Mouse (Mus musculus): ENCODE data around the gene D630036H23Rik. TPM values are rescaled to one million over a fixed set of nuclear protein-coding genes. Genes with fewer than 3 reads are reported as not detected.
"Not testable (repeated sequence)": the region's sequence is repeated elsewhere in the genome, so short reads cannot be mapped to it uniquely, and the experiment has no call there.

Gene D630036H23Rik
- total and polyA plus RNA-seq, 2 experiments from 2014 or later = 2.4 to 2.9 TPM

- peaks cover 3% of the 10 kb centered on the region; the same call in 1 of the 2 replicates for H3K4me1 ChIP-seq (ENCODE audit: insufficient read depth)
- H3K27ac ChIP-seq (ENCODE audit: low read depth, low read length) = no peak overlapping the region
- H3K9ac ChIP-seq = no peak overlapping the region
- ATAC-seq (no peak), DNase-seq (no peak)
- H3K4me2 ChIP-seq (ENCODE audit: low read depth) = no peak overlapping the region
- no peak for TF ChIP-seq CTCF (IDR thresholded peaks at IDR 0.05; ENCODE audit: low read depth)
- no peaks in the 10 kb centered on the region for H3K27me3 ChIP-seq (ENCODE audit: insufficient read depth, low read length)
- H3K36me3 ChIP-seq (ENCODE audit: insufficient read depth) = no peaks in the 10 kb centered on the region
- WGBS = 61% methylated on average over 6 of the region's 6 CpGs
- H3K9me3 ChIP-seq (ENCODE audit: low read length) = no peaks in the 10 kb centered on the region
- H3K4me3 ChIP-seq (ENCODE audit: low read depth, low read length) = no peak overlapping the region
Measured at GRCm38 (mm10) chr12:36385386-36385785, 3.4 kb upstream of the D630036H23Rik start.

GRCm38 (mm10) chr12:36380806-36381205, 1.2 kb downstream of the D630036H23Rik start:
- no peaks in the 10 kb centered on the region for H3K27me3 ChIP-seq (ENCODE audit: insufficient read depth, low read length)
- DNase-seq (peak; percentile 10), ATAC-seq (no peak)
- no peaks in the 10 kb centered on the region for H3K36me3 ChIP-seq (ENCODE audit: insufficient read depth)
- no peaks in the 10 kb centered on the region for H3K9me3 ChIP-seq (ENCODE audit: low read length)
- H3K4me3 ChIP-seq (ENCODE audit: low read depth, low read length) = peak overlapping the region; percentile 53; the same call in 1 of the 2 replicates
- peak overlapping the region; percentile 88; the same call in 1 of the 2 replicates for H3K4me2 ChIP-seq (ENCODE audit: low read depth)
- TF ChIP-seq CTCF (IDR thresholded peaks at IDR 0.05; ENCODE audit: low read depth) = no peak
- peak overlapping the region; percentile 97; the same call in 1 of the 2 replicates for H3K27ac ChIP-seq (ENCODE audit: low read depth, low read length)
- H3K9ac ChIP-seq = no peak overlapping the region
- peaks cover 3% of the 10 kb centered on the region; the same call in 1 of the 2 replicates for H3K4me1 ChIP-seq (ENCODE audit: insufficient read depth)
- WGBS = 56% methylated on average over 5 of the region's 5 CpGs

GRCm38 (mm10) chr12:36380254-36380653, 1.7 kb downstream of the D630036H23Rik start:
- H3K4me2 ChIP-seq (ENCODE audit: low read depth) = no peak overlapping the region
- no peaks in the 10 kb centered on the region for H3K27me3 ChIP-seq (ENCODE audit: insufficient read depth, low read length)
- no peak overlapping the region for H3K27ac ChIP-seq (ENCODE audit: low read depth, low read length)
- H3K4me3 ChIP-seq (ENCODE audit: low read depth, low read length) = no peak overlapping the region
- H3K9ac ChIP-seq = no peak overlapping the region
- peaks cover 3% of the 10 kb centered on the region; the same call in 1 of the 2 replicates for H3K4me1 ChIP-seq (ENCODE audit: insufficient read depth)
- no peak for TF ChIP-seq CTCF (IDR thresholded peaks at IDR 0.05; ENCODE audit: low read depth)
- no peaks in the 10 kb centered on the region for H3K9me3 ChIP-seq (ENCODE audit: low read length)
- ATAC-seq (no peak), DNase-seq (no peak)
- H3K36me3 ChIP-seq (ENCODE audit: insufficient read depth) = no peaks in the 10 kb centered on the region
- 32% methylated on average over 3 of the region's 3 CpGs for WGBS

GRCm38 (mm10) chr12:36376391-36376790, 5.6 kb downstream of the D630036H23Rik start:
- not testable (repeated sequence) for ATAC-seq; H3K36me3 ChIP-seq (ENCODE audit: insufficient read depth); DNase-seq; H3K9ac ChIP-seq; H3K9me3 ChIP-seq (ENCODE audit: low read length); H3K27me3 ChIP-seq (ENCODE audit: insufficient read depth, low read length); H3K4me1 ChIP-seq (ENCODE audit: insufficient read depth); H3K27ac ChIP-seq (ENCODE audit: low read depth, low read length); H3K4me3 ChIP-seq (ENCODE audit: low read depth, low read length); H3K4me2 ChIP-seq (ENCODE audit: low read depth)
- WGBS = 82% methylated on average over 3 of the region's 4 CpGs

GRCm38 (mm10) chr12:36373237-36373998, 8.6 kb downstream of the D630036H23Rik start:
- WGBS = 59% methylated on average over 4 of the region's 4 CpGs
- Histone ChIP-seq H3K4me1 (ENCODE audit: insufficient read depth) (no peaks in the 10 kb centered on the region), H3K27me3 (ENCODE audit: insufficient read depth, low read length) (no peaks in the 10 kb centered on the region), H3K9ac (no peak overlapping the region), H3K4me3 (ENCODE audit: low read depth, low read length) (no peak overlapping the region), H3K27ac (ENCODE audit: low read depth, low read length) (no peak overlapping the region), H3K36me3 (ENCODE audit: insufficient read depth) (no peaks in the 10 kb centered on the region), H3K4me2 (ENCODE audit: low read depth) (no peak overlapping the region), H3K9me3 (ENCODE audit: low read length) (no peaks in the 10 kb centered on the region)
- TF ChIP-seq CTCF (IDR thresholded peaks at IDR 0.05; ENCODE audit: low read depth) = peak; percentile 43; the same call in 1 of the 2 replicates
- ATAC-seq (no peak), DNase-seq (no peak)

- Histone ChIP-seq H3K27ac (ENCODE audit: low read depth, low read length) (no peak overlapping the region), H3K27me3 (ENCODE audit: insufficient read depth, low read length) (no peaks in the 10 kb centered on the region), H3K9ac (no peak overlapping the region), H3K4me1 (ENCODE audit: insufficient read depth) (no peaks in the 10 kb centered on the region), H3K4me3 (ENCODE audit: low read depth, low read length) (no peak overlapping the region), H3K9me3 (ENCODE audit: low read length) (no peaks in the 10 kb centered on the region), H3K4me2 (ENCODE audit: low read depth) (no peak overlapping the region), H3K36me3 (ENCODE audit: insufficient read depth) (no peaks in the 10 kb centered on the region)
- no peak for DNase-seq
- no peak for TF ChIP-seq CTCF (IDR thresholded peaks at IDR 0.05; ENCODE audit: low read depth)
- WGBS = 92% methylated on average over 4 of the region's 4 CpGs
- ATAC-seq = no peak
Measured at GRCm38 (mm10) chr12:36364013-36364412, 18.0 kb downstream of the D630036H23Rik start.

- Histone ChIP-seq H3K4me1 (ENCODE audit: insufficient read depth) (no peaks in the 10 kb centered on the region), H3K9ac (no peak overlapping the region), H3K4me2 (ENCODE audit: low read depth) (no peak overlapping the region), H3K4me3 (ENCODE audit: low read depth, low read length) (no peak overlapping the region), H3K9me3 (ENCODE audit: low read length) (no peaks in the 10 kb centered on the region), H3K27me3 (ENCODE audit: insufficient read depth, low read length) (no peaks in the 10 kb centered on the region), H3K27ac (ENCODE audit: low read depth, low read length) (no peak overlapping the region), H3K36me3 (ENCODE audit: insufficient read depth) (no peaks in the 10 kb centered on the region)
- ATAC-seq = no peak
- WGBS = 94% methylated on average over 5 of the region's 5 CpGs
- no peak for TF ChIP-seq CTCF (IDR thresholded peaks at IDR 0.05; ENCODE audit: low read depth)
- no peak for DNase-seq
Measured at GRCm38 (mm10) chr12:36360693-36361092, 21.3 kb downstream of the D630036H23Rik start.

Data from forebrain, postnatal 0 days (tissue).